Mouse (Mus musculus): ENCODE measurements around the gene Egfem1. TPM values are rescaled to one million over a fixed set of nuclear protein-coding genes. Genes with fewer than 3 reads are reported as not detected.

Gene Egfem1
- polyA plus RNA-seq, 1 experiment from 2014 or later = 0.76 TPM

DNA sequence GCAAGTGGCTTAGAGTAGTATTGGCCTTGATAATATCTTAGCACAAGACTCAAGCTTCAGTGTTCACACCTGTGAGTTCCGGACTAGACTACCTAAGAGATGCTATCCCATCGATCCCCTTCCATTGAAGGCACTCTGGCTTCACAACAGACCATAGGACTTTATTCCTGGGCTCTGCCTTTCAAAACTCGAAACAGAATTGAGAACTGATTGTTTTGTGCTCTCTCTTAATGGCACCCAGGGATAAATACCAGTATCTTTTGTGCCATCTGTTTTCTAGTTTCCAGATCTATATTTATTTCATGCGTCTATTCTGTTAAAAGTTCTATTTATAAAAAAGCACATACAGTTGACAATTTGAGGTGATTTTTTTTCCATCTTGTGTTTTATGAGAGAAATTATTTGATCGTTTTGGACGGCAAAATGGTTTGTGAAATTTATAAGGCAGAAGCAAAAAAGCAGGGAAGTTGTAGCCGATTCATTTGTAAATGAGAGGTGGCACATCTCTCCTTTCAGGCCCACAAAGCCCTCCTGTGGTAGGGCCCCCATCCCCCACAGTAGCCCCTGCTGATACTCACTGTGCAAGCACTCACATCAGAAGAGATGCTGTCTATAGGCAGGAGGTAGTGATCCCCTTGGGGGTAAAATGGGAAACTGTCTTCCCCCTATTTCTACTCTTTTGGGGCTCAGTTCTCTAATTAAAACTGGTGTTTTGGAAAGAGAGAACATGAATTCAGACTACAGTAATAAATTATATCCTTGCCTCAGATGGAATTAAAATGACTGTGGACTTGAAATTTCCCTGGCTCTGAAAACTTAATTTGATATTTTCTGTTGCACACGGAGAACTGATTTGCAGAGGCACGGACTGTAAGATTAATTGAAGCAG, 53.6 kb downstream of the Egfem1 start:
- H3K4me3 ChIP-seq (replicated peaks) = no peak overlapping the region
- H3K27me3 ChIP-seq = no peaks in the 10 kb centered on the region
- no peak for ATAC-seq (ENCODE audit: insufficient number of reproducible peaks, low FRiP score, low TSS enrichment, low read depth)
- no peak overlapping the region for H3K27ac ChIP-seq (replicated peaks)
- H3K9me3 ChIP-seq (replicated peaks) = no peaks in the 10 kb centered on the region
- 33% methylated on average over 9 of the region's 9 CpGs for WGBS
- no peak overlapping the region for H3K4me2 ChIP-seq (replicated peaks)
- H3K9ac ChIP-seq = no peak overlapping the region
- H3K4me1 ChIP-seq = no peaks in the 10 kb centered on the region
- no peaks in the 10 kb centered on the region for H3K36me3 ChIP-seq

DNA sequence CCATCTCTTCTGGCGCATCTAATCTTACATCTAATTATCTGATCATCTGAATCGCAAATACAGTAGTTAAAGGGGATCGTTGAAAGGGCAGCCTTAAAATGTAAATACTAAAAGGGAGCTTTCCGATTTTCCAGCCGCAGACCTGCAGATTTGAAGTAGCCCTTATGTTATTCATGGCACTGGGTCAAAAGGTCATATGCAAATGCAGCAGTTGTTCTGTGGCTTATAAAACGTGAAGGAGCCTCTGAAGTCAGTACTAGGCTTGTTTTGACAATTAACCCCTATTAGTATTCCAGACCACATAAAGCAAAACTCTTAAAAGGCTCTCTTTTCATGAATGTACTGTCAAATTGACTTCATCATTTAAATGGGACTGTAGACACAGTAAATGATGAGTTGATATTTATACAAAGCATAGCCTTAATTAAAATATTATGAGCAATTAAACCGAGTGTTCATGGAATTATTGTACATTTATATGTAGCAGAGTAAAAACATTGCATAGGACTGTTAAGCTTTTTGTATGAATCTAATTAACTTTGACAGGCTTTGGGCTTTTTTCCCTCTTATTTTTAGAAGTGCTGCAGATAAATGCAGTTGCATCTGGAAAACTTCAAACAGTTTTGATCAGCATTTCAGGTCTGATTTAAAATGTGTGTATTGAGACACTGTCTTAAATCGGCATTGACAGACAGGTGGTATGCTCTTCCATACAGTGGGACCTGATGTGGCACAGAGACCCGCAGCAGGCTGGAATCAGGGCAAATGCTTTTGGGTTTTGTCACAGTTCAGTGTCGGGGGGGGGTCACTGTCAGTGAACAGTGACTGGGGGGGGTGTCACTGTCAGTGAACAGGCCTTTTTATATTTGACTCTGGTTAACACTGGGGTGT, 54.5 kb downstream of the Egfem1 start:
- Histone ChIP-seq H3K27me3 (no peaks in the 10 kb centered on the region), H3K9me3 (replicated peaks) (no peaks in the 10 kb centered on the region), H3K4me2 (replicated peaks) (no peak overlapping the region), H3K36me3 (no peaks in the 10 kb centered on the region), H3K9ac (no peak overlapping the region), H3K4me1 (no peaks in the 10 kb centered on the region), H3K4me3 (replicated peaks) (no peak overlapping the region), H3K27ac (replicated peaks) (no peak overlapping the region)
- 19% methylated on average over 10 of the region's 10 CpGs for WGBS
- no peak for ATAC-seq (ENCODE audit: insufficient number of reproducible peaks, low FRiP score, low TSS enrichment, low read depth)

GRCm38 (mm10) chr3:29168401-29168800, 86.6 kb downstream of the Egfem1 start:
- Histone ChIP-seq H3K36me3 (no peaks in the 10 kb centered on the region), H3K9me3 (replicated peaks) (no peaks in the 10 kb centered on the region), H3K4me1 (no peaks in the 10 kb centered on the region), H3K27ac (replicated peaks) (no peak overlapping the region), H3K9ac (no peak overlapping the region), H3K27me3 (no peaks in the 10 kb centered on the region), H3K4me3 (replicated peaks) (no peak overlapping the region), H3K4me2 (replicated peaks) (no peak overlapping the region)
- no peak for ATAC-seq (ENCODE audit: insufficient number of reproducible peaks, low FRiP score, low TSS enrichment, low read depth)
- WGBS = 71% methylated on average over 4 of the region's 4 CpGs

GRCm38 (mm10) chr3:29169003-29169402, 87.2 kb downstream of the Egfem1 start:
- H3K4me3 ChIP-seq (replicated peaks) = no peak overlapping the region
- no peak overlapping the region for H3K9ac ChIP-seq
- WGBS = 59% methylated on average over 4 of the region's 4 CpGs
- H3K4me1 ChIP-seq = no peaks in the 10 kb centered on the region
- H3K27ac ChIP-seq (replicated peaks) = no peak overlapping the region
- no peaks in the 10 kb centered on the region for H3K9me3 ChIP-seq (replicated peaks)
- H3K27me3 ChIP-seq = no peaks in the 10 kb centered on the region
- ATAC-seq (ENCODE audit: insufficient number of reproducible peaks, low FRiP score, low TSS enrichment, low read depth) = no peak
- H3K36me3 ChIP-seq = no peaks in the 10 kb centered on the region
- H3K4me2 ChIP-seq (replicated peaks) = no peak overlapping the region

GRCm38 (mm10) chr3:29176991-29177390, 95.2 kb downstream of the Egfem1 start:
- no peak for ATAC-seq (ENCODE audit: insufficient number of reproducible peaks, low FRiP score, low TSS enrichment, low read depth)

DNA sequence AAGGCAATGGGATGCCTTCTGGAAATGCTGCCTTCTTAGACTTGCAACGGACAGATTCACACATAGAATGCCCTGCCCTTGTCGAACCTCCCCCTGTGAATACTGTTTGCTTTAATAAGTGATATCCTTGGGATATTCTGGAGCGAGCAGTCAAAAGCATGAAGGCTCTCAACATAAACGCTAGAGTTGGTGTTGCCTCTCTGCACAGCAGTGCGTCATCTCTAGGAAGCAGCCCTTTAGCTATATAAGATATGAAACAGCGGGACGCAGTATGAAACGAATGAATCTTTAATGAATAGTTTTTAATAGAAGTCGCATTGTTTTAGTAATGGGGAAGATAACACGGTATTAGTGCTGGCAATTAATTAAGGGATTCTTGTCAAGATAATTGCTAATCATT, 101.2 kb downstream of the Egfem1 start:
- Histone ChIP-seq H3K4me1 (no peaks in the 10 kb centered on the region), H3K27ac (replicated peaks) (no peak overlapping the region), H3K4me3 (replicated peaks) (no peak overlapping the region), H3K27me3 (no peaks in the 10 kb centered on the region), H3K9me3 (replicated peaks) (no peaks in the 10 kb centered on the region), H3K9ac (no peak overlapping the region), H3K36me3 (no peaks in the 10 kb centered on the region), H3K4me2 (replicated peaks) (no peak overlapping the region)
- no peak for ATAC-seq (ENCODE audit: insufficient number of reproducible peaks, low FRiP score, low TSS enrichment, low read depth)
- WGBS = 85% methylated on average over 10 of the region's 10 CpGs

More at GRCm38 (mm10) chr3:29176991-29177390, 95.2 kb downstream of the Egfem1 start:
- no peak overlapping the region for H3K4me3 ChIP-seq (replicated peaks)
- H3K4me2 ChIP-seq (replicated peaks) = no peak overlapping the region
- H3K27me3 ChIP-seq = no peaks in the 10 kb centered on the region
- H3K4me1 ChIP-seq = no peaks in the 10 kb centered on the region
- no peaks in the 10 kb centered on the region for H3K36me3 ChIP-seq
- no peaks in the 10 kb centered on the region for H3K9me3 ChIP-seq (replicated peaks)
- no peak overlapping the region for H3K27ac ChIP-seq (replicated peaks)
- H3K9ac ChIP-seq = no peak overlapping the region

- no peaks in the 10 kb centered on the region for H3K36me3 ChIP-seq
- no peak for ATAC-seq (ENCODE audit: insufficient number of reproducible peaks, low FRiP score, low TSS enrichment, low read depth)
- no peak overlapping the region for H3K4me3 ChIP-seq (replicated peaks)
- WGBS = 29% methylated on average over 7 of the region's 7 CpGs
- H3K27ac ChIP-seq (replicated peaks) = no peak overlapping the region
- no peaks in the 10 kb centered on the region for H3K4me1 ChIP-seq
- H3K9me3 ChIP-seq (replicated peaks) = no peaks in the 10 kb centered on the region
- no peak overlapping the region for H3K9ac ChIP-seq
- no peaks in the 10 kb centered on the region for H3K27me3 ChIP-seq
- no peak overlapping the region for H3K4me2 ChIP-seq (replicated peaks)
Measured at GRCm38 (mm10) chr3:29183615-29184198, 101.9 kb downstream of the Egfem1 start.

- Histone ChIP-seq H3K4me2 (replicated peaks) (no peak overlapping the region), H3K27ac (replicated peaks) (no peak overlapping the region), H3K4me3 (replicated peaks) (no peak overlapping the region), H3K36me3 (no peaks in the 10 kb centered on the region), H3K4me1 (no peaks in the 10 kb centered on the region), H3K27me3 (no peaks in the 10 kb centered on the region), H3K9me3 (replicated peaks) (no peaks in the 10 kb centered on the region), H3K9ac (no peak overlapping the region)
- WGBS = 68% methylated on average over 7 of the region's 7 CpGs
- no peak for ATAC-seq (ENCODE audit: insufficient number of reproducible peaks, low FRiP score, low TSS enrichment, low read depth)
Measured at GRCm38 (mm10) chr3:29184486-29185241, 102.8 kb downstream of the Egfem1 start.

GRCm38 (mm10) chr3:29190263-29190662, 108.4 kb downstream of the Egfem1 start:
- no peaks in the 10 kb centered on the region for H3K27me3 ChIP-seq
- H3K4me3 ChIP-seq (replicated peaks) = no peak overlapping the region
- 75% methylated on average over 6 of the region's 6 CpGs for WGBS
- no peak overlapping the region for H3K4me2 ChIP-seq (replicated peaks)
- no peaks in the 10 kb centered on the region for H3K9me3 ChIP-seq (replicated peaks)
- ATAC-seq (ENCODE audit: insufficient number of reproducible peaks, low FRiP score, low TSS enrichment, low read depth) = no peak
- no peak overlapping the region for H3K27ac ChIP-seq (replicated peaks)
- no peaks in the 10 kb centered on the region for H3K36me3 ChIP-seq
- no peak overlapping the region for H3K9ac ChIP-seq
- H3K4me1 ChIP-seq = no peaks in the 10 kb centered on the region

DNA sequence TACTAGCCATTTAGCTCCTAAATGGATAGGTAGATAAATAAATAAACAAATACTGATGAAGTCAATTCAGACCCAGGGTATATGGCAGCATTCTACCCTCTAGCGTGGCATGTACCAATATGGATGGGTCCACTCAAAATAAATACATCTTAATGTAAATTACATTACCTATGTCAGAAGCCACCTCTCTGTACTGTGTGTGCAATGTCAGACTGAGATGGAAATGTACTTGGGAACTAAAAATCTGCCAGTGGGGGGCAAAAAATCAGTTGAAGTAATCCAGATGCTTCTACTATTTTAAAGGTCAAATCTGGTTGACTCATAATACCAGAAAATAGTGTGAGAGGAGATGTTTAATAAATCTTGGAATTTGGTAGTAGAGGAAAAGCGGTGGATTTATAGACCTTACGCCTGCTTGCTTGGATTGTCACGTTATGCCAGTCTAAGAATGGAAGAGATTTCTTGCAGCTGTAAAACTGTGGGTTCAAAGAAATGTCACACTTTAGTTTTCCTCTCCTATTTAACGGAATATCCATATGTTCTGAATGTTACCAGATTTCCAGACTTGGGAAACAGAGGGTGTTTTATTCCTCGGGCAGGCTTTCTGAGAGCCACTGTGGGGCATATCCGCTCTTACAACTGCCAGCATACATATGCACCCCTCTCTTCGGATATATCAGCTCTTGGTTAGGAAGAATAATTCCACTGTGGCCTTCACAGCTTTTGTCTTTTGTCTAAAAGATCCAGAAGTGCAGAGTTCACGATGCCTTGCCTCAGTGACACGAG, 116.1 kb downstream of the Egfem1 start:
- ATAC-seq (ENCODE audit: insufficient number of reproducible peaks, low FRiP score, low TSS enrichment, low read depth) = no peak
- Histone ChIP-seq H3K4me1 (no peaks in the 10 kb centered on the region), H3K27me3 (no peaks in the 10 kb centered on the region), H3K9ac (no peak overlapping the region), H3K9me3 (replicated peaks) (no peaks in the 10 kb centered on the region), H3K4me2 (replicated peaks) (no peak overlapping the region), H3K27ac (replicated peaks) (no peak overlapping the region), H3K4me3 (replicated peaks) (no peak overlapping the region), H3K36me3 (no peaks in the 10 kb centered on the region)
- WGBS = 57% methylated on average over 10 of the region's 10 CpGs

Measured in embryonic facial prominence, embryonic 15.5 days (tissue).